Mouse (Mus musculus): ENCODE data around the gene Stambpl1. TPM values are rescaled to one million over a fixed set of nuclear protein-coding genes. Genes with fewer than 3 reads are reported as not detected.
A peak's percentile ranks its signal among the peaks of the same experiment; 100 is the strongest.

Stambpl1 gene
- total RNA-seq (2022): 1 to 10 TPM; 2.2 to 4.1 (median 3.0) TPM

DNA sequence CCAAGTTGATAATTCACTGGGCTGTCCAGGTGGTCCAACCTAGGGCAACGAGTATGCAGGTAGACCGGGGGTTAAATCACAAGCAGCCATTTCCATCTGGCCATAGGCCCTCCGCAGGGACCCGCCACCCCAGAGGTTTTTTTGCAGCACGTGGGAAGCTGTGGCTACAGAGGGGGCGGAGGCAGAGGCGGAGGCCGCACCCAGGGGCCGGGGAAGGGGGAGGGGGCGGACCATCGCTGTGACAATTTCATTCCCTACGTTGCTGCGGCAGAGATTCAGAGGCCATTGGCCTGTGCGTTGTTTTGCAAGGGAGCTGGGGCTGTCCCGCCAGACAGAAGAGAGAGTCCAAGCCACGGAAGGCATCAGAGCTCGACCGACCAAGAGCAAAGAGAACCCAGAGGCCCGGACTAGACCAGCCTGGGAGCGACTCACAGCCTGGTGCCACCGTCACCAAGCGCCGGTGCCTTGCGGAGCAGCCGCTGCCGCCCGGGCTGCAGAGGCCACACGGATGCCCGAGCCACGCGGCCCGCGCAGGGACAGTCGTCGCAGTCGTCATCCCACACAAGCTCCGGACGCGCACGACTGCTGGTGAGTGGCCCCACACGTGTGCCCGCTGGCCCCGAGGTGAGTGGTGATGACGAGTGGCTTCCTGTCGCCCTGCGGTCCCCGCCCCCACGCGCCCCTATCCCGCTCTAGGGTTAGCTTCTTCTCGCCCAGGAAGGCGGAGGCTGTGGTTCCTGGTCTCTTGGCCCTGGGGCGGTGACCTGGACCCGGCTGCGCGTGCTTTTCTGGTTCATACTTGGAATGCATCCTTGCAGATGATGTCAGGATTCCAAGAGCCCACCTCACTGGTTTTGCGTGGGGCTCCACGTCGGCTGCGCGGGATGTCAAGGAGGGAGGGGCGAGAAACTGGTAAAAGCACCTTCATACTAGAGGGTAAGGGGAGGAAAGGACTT is at the start of gene Stambpl1:
Gene Stambpl1, plus strand, starts transcription at position 222 of the 956 bp plus-strand sequence.
- peak; percentile 54 for DNase-seq (ENCODE audit: low spot score)

DNA sequence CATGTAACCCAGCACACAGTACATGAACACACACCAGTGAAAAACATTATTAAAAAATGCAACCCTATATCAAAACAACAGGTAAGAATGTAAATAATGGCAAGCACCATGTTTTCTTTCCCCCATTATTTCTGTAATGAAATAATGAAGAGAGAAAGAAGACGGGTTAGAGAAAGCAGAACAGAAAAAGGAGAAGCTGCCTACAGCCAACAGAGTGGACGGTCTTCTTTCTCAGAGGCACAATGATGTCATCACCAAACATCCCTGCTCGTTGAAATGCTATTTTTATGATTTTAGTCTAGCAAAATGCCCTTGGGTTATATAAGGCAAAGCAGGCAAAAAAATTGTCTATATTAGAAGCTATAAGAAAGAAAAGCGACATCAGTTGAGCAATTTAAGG is 43.6 kb upstream of the Stambpl1 start:
- peak; percentile 8 for DNase-seq (ENCODE audit: low spot score)

DNA sequence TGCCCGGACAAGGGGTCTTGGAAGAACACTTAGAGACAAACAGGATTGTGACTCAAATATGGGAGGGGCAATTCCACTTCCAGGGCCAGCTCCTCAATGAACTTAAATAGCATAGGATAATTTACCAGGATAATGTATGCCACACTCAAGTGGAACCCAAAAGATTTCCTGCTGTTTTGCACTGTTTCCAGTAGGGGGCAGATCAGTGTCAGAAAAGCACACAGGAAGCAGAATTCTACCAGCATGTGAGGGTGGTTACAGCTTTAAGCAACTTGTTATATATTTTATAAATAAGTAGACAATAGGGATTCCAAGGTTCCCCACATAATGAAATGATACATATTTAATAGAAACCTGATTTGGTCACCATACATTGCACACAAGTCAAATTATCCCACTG is 40.1 kb upstream of the Stambpl1 start:
- peak; percentile 18 for DNase-seq (ENCODE audit: low spot score)

DNA sequence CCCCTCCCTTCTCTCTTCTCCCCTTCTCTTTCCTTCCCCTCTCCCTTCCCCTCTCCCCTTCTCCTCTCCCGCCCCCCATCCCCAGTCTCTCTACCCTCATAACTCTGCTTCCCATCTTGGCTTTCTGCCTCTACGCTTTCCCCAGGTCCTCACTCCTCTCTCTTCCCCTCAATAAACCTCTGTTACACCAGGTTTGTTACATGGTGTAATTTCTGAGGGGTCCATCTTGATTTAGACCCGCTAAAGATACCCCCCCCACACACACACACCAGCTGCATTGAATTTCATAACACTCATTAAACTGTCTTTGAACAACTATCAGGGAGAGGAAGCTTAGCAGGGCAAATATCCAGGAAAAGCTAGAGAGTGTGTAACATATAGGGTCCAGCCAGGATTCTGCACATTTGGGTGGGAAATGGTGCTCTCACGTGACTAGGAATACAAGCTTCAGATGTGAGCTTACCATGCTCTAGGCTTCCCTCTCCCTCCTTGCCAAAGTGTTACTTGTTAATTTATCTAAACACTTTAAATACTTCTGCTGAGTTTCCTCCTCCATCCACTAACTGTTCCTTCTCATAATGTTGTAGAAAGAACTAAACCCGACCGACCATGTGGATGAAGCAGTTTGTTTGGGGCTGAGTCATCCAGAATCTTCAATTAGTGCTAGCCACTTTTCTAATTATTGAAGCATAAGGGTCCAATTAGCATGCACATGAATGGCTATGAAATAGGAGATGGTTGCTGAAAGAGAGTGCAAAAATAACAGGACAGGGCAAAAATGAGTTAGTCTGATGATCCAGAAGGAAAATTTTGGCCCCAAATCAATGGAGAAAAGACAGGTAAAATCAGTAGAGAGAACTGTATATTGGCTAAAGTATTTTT is 38.5 kb upstream of the Stambpl1 start:
- DNase-seq (ENCODE audit: low spot score): no peak

DNA sequence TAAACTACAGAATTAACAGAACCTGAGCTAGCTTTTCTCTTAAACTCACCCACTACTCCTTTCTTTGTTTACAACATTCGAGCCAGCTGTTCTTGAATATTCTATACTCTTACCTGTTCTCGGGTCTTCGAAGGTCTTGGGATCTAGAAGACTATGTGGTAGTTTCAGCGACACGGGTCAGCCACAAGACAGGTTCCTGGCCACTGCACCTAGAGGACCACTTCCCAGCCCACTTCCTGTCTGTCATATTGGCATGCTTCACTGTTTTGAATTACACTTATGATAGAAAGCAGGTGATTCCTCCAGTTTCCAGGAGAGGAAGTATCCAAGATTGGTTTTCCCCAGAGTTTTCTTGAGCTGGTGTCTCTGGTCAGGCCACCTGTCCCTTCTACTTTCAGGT is 29.3 kb upstream of the Stambpl1 start:
- no peak for DNase-seq (ENCODE audit: low spot score)

DNA sequence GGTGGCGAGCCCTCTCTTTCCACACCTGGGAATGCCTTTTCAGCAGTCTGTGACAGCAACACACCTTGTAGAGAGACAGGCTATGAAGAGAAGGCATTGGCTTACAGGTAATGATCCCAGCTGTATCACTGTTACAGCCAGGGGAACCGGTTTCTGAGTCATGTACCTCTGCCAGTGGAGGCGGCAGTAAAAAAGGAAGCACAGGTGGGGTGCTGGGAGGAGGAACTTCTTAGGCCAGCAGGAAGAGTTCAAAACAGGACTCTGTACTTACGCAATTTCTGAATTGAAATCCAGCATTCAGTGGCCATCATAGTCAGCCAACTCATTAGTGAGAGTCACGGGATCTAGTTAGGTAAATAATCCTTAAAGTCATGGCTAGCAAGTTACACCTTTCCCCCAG is 26.1 kb upstream of the Stambpl1 start, which contains the start of gene Ankrd22:
Gene Ankrd22, minus strand, starts transcription at position 163 of the 400 bp plus-strand sequence.
- DNase-seq (ENCODE audit: low spot score): no peak

DNA sequence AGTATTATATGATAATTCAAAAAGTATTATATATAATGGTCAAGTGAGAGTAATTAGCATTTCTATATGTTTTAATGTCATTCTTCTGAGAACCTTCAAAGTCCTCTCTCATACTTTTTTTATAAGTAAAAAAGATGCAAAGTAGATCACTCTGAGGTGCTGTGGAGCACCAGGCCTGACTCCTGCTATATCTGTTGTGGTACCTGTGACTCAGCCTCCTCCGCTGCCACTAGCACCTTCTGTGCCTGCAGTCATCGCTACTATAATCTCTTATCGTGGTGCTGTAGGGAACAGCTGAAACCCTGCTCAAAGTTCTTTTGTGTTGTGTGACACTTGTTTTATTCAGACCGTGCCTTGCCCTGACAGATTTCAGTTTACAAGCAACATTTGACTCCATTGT is 25.6 kb upstream of the Stambpl1 start:
- DNase-seq (ENCODE audit: low spot score): no peak

DNA sequence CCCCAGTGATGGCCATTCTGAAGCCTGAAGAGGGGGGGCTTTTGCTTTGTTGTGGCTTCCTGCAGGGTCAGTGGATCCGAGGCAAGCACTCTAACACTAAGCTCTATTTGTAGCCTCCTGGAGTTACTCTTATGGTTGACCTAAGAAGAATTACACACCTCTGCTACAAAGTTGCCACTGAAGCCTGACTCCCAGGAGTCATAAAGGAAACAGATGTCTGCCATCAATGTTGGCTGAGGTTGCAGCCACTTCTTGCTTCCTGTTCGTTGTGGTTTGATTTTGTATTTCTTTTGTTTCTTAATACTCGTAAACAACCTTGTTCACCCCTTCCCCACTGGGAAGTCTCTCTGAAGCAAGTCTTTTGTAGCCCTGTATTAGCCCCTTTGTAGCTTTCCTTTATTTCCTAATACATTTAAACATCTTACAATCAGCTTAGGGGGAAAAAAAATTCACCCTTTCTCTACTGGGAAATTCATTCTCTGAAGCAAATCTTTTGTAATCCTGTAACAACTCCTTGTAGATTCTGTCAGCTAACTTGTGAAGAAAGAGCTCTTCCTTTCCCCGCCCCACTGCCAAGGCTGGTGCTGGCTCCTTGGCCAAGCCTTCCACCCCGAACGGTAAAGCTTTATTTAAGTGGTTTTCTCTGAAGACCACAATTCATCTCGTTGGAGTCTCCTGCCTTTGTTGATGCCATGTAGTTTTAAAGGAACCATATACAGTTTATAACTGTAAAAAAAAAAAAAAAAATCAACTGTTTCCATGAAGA is 23.9 kb upstream of the Stambpl1 start:
- no peak for DNase-seq (ENCODE audit: low spot score)

DNA sequence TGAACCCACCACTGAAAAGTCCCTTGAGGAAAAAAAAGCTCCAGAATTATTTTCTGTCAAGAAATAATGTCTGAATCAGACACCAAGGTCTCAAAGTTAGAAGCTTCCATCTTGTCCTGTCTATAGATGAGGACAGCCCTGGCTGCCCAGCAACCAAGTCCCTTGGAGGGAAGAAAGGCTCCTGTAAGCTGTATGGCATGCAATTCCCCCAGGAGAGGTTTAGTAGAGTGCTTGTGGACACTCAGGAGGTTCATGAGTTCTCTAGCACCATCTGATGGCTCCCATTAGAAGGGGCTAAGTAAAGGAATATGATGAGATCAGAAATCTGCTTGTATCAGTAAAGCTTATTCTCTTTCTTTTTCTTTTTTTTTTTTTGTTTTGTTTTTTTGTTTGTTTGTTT is 22.9 kb upstream of the Stambpl1 start:
- no peak for DNase-seq (ENCODE audit: low spot score)

DNA sequence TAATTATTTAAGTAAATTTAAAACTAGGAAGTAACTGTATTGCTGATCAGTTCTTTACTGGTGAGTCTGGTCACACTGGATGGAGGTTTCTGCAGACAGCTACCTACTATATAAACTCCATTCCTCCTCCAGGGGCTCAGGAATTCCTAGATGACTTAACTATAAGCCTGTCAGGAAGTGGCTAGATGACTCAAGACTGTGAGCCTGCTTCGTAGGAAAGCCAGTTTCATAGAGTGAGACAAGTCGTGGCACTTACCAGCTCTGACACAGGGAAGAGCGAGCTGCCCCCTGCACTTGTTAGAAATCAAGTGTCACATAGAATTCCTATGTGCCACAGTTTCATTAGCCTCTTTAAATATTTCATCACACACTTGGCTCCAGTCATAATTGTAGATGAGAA is 20.9 kb upstream of the Stambpl1 start:
- DNase-seq (ENCODE audit: low spot score): no peak

DNA sequence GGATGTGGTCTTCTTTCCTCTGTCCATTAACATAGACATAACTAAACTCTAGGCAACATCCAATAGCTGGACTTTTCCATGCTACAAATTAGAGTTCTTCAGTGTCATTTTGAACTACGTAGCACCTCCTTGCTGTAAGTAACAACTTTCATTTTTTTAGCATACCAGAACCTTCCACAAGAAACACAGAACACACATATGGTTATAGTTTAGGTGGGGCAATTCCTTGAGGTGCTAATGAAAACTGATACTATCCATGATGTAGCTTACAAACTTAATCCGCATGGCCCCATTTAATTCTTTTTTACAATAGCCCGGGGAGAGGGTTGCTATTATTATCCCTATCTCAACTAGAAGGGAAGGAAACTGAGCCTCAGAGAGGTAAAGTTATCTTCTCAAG is 18.0 kb upstream of the Stambpl1 start:
- no peak for DNase-seq (ENCODE audit: low spot score)

DNA sequence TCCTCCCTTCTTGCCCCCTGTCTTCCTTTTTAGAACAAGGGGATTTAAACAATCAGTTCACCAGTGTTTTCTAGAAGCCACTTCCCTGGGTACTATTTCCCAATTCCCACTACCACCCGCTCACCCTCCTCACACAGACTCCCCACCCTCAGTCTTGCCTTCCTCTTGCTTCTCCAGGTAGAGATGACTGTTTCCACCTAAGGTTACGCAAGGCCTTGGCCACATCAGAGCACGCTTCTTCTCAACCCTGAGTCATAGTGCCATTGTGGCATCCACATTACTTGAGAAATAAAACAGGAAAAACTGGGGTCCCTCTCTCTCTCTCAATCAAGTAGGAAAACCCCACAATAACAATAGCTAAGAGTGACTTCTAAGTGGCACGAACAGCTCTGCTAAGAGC is 12.9 kb upstream of the Stambpl1 start:
- no peak for DNase-seq (ENCODE audit: low spot score)

DNA sequence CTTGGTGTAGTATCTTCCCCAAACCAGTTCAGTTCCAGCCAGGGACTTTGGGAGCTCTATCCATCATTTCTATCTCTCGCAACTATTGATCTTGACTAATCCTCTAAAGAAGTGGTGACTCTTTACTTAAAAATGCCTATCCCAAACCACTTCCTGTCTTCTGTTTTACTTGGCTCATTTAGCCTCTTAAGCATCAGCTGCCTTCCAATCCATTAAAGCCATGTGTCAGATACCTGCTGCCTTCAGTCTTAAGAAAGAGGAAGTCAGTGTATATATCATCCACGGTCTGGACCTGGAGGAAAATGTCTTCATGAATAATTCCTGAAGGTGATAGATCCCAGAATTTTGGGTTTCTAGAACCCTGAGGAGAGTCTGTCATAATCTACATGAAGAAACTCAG is 11.7 kb upstream of the Stambpl1 start:
- DNase-seq (ENCODE audit: low spot score): no peak

DNA sequence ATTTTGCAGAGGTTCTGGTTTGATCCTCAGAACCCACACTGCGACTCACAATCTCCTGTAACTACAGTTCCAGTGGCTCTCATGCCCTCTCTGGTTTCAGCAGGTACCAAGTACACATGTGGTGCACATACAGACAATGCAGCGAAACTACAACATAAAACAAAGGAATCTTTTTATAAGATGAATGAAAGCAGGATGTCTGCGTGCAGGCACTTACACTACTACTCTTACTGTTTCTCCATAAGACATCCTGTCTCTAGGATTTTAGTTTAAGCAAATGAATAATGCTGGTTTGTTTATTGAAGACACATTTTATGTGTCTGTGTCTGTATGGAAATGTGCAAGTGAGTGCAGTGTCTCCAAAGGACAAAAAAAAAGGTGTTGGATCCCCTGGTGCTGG is 10.8 kb upstream of the Stambpl1 start:
- no peak for DNase-seq (ENCODE audit: low spot score)

DNA sequence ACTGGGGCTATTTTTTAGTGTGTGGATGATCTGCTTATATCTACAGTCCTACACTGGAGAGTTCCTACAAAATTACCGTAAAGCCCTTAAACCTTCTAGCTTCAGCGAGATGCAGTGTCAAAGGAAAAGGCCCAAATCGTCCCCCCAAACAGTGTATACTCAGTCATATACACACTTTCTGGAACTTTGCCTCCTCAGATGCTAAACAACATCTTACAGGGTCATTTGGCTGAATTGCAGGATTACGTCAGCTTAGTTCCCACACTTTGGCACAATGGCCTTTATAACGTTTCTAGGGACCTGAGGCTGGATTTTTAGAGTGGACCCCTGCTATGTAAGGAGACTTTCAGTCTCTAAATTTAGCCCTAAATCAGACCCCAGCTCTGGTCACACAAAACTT is 9.5 kb upstream of the Stambpl1 start:
- no peak for DNase-seq (ENCODE audit: low spot score)

DNA sequence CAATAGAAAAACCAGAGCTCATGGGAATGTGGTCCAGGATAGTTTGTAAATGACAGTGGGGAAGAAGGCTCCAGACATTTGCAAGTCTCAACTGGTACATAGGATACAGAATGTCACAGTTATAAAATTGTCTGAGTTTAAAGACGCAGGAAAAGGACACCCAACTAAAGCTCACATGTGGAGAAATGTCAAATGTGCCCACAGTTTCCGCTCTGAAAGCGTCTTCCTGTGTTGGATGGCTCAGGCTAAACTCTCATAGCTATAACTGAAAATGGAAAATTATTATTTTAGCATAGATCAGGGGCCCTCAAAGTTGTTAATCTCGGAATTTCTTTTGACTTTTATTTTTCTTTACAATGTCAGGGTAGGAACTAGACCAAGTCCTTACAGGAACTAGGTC is 5.2 kb upstream of the Stambpl1 start:
- DNase-seq (ENCODE audit: low spot score): no peak

DNA sequence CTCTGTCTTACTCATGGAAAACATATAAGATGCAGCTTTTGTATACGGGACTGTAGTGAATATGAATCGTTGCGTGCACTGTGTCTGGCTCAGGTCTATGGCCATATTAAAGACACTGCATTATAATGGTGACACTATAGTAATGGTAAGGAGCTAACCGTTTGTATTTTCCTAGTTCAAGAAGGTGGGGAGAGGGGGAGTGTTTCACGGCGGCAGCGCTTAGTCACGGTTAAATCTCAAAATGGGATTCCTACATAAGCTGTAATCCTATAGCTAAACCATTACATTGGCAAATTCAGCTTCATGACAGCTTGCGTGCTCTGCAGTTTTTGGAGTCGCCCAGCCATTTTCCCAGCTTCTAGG is 403 bp upstream of the Stambpl1 start:
- no peak for DNase-seq (ENCODE audit: low spot score)

DNA sequence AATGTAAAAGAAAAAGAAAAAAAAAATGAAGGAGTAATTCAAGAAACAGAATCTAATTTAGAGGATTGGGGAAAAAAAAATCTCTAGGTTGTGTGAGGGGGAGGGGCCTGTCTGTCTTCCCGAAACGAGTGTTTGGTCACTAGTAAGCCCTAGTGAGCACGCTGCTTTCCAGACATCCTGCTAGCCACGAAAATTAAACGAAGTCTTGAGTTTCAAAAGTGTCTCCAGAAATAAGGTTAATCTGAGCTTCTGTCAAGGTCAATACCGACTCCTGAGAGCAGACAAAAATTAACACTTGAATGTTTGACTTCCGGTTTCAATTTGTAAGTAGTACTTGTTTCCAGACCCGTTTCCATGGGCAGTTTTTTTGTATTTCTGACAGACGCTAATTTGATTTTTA is 1.1 kb downstream of the Stambpl1 start:
- peak; percentile 43 for DNase-seq (ENCODE audit: low spot score)

DNA sequence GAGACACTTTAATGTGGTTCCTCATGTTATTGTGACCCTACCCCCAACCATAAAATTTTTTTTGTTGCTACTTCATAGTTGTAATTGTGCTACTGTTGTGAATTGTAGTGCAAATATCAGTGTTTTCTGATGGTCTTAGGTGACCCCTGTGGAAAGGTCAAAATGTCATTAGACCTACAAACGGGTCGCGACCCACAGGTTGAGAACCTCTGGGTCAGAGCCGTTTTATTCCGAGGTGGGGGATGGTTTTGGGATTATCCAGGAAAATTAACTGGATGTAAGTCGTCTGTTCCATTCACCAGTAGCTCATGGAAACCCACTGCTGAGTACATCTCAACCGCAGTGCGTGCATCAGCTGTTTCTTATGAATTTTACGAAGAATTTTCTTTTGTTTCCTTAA is 1.7 kb downstream of the Stambpl1 start:
- no peak for DNase-seq (ENCODE audit: low spot score)

DNA sequence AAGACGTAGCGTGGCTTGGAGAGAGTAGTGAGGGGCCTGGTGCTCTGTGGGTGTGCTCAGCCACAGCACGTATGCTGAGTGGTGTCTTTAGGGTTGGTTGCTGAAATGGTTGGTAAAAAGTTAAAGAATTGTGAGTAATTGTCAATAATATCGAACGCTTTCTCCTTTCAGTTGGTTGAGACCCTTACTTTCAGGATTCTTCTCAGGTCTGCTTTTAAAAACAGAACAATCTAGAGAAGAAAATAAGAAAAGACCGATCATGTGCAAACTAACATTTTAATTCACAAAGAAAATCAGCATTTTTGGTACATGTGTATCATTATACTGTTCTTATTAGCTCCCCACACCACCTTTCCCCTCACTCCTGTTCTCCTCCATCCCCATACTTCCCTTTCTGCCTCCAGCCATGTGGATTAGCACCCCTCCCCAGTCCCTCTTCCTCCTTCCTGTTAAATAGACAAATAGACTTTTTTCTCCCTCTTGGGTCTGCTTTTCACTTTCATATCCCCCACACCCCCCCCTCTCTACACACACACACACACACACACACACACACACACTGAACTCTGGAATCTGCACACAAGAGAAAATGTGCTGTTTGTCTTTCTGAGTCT is 2.2 kb downstream of the Stambpl1 start:
- DNase-seq (ENCODE audit: low spot score): no peak

DNA sequence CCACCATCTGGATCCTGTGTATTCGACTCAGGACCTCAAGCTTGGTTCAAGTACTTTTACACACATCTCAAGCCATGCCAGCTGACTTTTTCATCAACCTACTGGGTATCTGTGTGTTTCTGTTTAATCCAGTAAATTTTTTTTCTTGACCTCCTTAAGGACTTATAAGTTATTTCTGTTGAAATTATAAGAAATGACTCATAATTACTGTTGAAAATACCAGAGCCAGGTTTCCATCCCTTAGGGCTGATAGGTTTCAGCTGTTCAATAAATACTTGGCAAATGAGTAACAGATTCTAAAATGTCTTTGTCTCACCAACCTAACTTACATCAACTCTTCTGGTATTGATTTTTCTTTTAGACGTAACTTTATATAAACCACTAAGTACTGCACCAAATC is 3.0 kb downstream of the Stambpl1 start:
- DNase-seq (ENCODE audit: low spot score): no peak

Measured in heart, adult 8-10 months (tissue).